Mouse (Mus musculus): ENCODE results near the gene Pbx2. TPM values are rescaled to one million over a fixed set of nuclear protein-coding genes. Genes with fewer than 3 reads are reported as not detected.

Pbx2 gene
- total RNA-seq, 2 experiments from 2014 or later = 13.6 to 17.4 TPM

- DNase-seq = no peak
These were observed 8.5 kb upstream of the Pbx2 start for GRCm38 (mm10) chr17:34582528-34582927.

- DNase-seq = peak in 1 of 2 experiments; percentile 44
These were observed 7.7 kb upstream of the Pbx2 start for GRCm38 (mm10) chr17:34583397-34583796.

DNA sequence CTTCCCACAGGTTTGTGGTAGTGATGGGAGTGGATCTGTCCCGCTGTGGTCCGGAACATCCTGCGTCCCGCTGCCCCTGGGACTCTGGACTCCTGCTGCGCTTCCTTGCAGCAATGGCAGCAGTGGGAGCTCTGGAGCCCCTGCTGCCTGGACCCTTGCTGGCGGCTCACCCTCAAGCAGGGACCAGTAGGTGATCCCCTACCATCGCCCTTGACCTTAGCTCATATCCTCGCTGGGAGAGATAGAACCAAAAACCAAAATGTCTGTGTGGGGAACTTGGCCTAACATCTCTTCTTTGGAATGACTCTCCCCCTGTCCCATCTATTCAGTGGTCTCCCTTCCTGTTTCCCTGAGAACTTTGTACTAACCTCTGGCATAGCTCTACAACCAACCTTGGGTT is 7.2 kb upstream of the Pbx2 start:
- no peak for DNase-seq

- DNase-seq = no peak
These were observed 5.9 kb upstream of the Pbx2 start for GRCm38 (mm10) chr17:34585121-34585520.

DNA sequence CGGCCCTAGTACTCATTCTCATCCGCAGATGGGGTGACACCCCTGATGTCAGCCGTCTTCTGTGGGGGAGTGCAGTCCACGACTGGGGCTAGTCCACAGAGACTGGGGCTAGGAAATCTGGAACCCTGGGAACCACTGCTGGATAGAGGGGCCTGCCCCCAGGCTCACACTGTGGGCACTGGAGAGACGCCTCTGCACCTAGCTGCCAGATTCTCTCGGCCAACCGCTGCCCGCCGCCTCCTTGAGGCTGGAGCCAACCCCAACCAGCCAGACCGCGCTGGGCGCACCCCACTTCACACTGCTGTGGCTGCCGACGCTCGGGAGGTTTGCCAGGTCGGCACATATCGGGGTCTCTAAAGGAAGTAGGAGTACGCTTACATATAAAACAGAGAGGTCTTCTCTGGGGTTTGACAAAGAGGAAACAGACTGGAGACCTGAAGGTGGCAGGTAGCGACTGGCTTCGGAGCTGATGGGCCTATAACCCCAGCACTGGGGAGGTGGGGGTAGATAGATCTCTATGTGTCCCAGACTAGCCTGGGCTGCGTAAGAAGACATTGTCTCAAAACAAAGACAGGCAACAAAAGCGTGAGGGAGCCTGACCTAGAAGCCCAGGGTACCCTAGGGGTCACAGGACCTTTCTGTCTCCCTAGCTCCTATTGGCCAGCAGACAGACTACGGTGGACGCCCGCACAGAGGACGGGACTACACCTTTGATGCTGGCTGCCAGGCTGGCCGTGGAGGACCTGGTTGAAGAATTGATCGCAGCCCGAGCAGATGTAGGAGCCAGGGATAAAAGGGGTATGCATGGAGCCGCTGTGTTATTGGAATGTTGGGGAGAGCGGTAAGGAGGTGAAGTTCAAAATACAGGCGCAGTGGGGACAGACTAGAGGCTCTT is 4.9 kb upstream of the Pbx2 start:
- DNase-seq = no peak

DNA sequence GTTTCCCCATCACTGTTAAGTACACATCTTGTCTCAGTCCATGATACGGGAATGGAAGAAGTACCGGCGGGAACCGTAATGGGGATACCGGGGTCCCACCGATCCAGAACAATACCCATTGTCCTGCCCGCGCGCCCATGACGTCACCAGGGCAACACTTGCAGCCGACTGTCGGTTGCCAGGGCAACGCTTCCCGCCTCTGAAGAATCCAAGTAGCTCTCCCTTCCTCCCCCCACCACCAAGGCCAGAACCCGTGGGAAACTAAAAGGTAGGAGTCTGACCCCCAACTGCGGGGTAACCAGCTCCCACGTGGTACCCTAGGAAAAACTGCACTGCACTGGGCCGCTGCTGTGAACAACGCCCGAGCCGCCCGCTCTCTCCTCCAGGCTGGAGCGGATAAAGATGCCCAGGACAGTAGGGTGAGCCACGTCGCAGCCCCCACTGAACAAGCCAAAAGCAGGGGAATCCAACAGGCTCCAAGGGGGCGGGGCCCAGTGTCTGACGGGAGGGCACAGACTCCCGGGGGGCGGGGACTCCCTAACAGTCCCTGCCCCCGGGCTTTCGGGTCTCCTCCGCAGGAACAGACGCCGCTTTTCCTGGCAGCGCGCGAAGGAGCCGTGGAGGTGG is 4.2 kb upstream of the Pbx2 start:
- peak; percentile 87 to 93 for DNase-seq

DNA sequence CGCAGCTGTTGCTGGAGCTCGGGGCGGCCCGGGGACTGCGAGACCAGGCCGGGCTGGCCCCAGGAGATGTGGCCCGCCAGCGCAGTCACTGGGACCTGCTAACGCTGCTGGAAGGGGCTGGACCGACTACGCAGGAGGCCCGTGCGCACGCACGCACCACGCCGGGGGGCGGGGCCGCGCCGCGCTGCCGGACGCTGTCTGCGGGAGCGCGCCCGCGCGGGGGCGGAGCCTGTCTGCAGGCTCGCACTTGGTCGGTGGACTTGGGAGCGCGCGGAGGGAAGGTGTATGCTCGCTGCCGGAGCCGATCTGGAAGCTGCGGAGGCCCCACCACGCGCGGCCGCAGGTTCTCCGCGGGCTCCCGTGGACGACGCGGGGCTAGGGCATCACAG is 3.6 kb upstream of the Pbx2 start:
- peak; percentile 96 to 98 for DNase-seq

GRCm38 (mm10) chr17:34587814-34588213 is 3.3 kb upstream of the Pbx2 start:
- no peak for DNase-seq

GRCm38 (mm10) chr17:34588767-34589166 is 2.3 kb upstream of the Pbx2 start:
- DNase-seq = no peak

GRCm38 (mm10) chr17:34589206-34589605 is 1.9 kb upstream of the Pbx2 start:
- DNase-seq = no peak

DNA sequence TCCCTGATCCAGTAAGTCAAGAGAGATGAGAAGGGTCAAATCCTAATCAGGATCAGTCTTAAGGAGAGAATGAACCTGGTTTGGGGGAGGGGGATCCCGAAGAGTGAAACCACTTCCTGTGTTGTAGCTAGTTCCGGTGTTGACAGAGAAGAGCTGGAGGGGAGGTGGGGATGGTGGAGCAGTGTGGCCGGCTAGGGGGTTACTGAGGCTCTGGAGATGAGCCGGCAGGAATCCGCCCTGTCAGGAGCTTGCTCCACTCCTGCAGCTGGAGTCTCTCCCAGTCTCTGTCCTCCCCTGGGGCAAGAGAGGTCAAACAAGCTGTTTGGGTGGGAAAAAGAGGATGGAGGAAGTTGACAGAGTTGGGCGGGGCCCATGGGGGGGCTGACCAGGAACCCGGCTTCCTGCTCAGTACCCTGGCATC is 1.4 kb upstream of the Pbx2 start, which contains the start of gene Gpsm3:
Gpsm3 (plus strand) TSS at position 126 of the 421 bp plus-strand sequence.
- peak; percentile 77 to 88 for DNase-seq

- DNase-seq = peak; percentile 30 to 43
These were observed 695 bp upstream of the Pbx2 start for GRCm38 (mm10) chr17:34590154-34590987.

- DNase-seq = peak; percentile 91
These were observed 919 bp downstream of the Pbx2 start for GRCm38 (mm10) chr17:34591994-34592375.

- DNase-seq = peak; percentile 36 to 55
These were observed 1.8 kb downstream of the Pbx2 start for GRCm38 (mm10) chr17:34592581-34593549.

DNA sequence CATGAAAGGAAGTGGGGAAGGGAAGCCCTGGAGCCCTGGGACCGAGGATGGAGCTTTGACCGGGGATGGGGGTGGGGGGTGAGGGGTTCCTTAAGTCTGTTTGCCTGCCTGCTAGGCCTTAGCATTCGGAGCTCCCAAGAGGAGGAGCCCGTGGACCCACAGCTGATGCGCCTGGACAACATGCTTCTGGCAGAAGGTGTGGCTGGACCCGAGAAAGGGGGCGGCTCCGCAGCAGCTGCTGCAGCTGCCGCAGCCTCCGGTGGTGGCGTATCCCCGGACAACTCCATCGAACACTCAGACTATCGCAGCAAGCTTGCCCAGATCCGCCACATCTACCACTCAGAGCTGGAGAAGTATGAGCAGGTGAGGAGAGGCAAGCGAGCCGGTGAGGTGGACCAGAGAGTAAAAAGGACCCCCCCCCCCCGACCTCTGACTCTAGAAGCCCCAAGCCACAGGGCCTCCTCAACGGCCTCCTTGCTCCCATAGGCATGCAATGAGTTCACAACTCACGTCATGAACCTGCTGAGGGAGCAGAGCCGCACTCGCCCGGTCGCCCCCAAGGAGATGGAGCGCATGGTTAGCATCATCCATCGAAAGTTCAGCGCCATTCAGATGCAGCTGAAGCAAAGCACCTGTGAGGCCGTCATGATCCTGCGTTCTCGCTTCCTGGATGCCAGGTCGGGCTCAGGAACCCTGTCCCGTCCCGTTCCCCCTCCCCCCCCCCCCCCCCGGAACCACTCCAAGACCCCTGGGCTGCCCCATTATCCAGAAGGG is 2.9 kb downstream of the Pbx2 start:
- DNase-seq = no peak

GRCm38 (mm10) chr17:34596098-34596497 is 5.0 kb downstream of the Pbx2 start:
- no peak for DNase-seq

GRCm38 (mm10) chr17:34597566-34598095 is 6.6 kb downstream of the Pbx2 start, which contains the start of gene Ager:
Gene Ager, plus strand, starts transcription at chr17:34597862.
- no peak for DNase-seq

DNA sequence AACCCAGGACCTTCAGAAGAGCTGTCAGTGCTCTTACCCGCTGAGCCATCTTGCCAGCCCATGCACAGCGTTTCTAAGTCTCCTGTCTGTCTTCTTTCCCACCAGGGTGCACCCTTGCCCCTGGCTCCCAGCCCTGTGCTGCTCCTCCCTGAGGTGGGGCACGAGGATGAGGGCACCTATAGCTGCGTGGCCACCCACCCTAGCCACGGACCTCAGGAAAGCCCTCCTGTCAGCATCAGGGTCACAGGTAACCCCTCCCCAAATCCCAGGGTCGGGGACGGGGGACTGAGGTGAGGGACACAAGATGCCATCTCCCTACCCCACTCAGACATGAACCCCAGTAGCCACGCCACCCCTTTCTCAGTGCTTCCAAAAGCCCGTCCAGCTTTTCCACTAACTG is 8.8 kb downstream of the Pbx2 start:
- DNase-seq = no peak

DNA sequence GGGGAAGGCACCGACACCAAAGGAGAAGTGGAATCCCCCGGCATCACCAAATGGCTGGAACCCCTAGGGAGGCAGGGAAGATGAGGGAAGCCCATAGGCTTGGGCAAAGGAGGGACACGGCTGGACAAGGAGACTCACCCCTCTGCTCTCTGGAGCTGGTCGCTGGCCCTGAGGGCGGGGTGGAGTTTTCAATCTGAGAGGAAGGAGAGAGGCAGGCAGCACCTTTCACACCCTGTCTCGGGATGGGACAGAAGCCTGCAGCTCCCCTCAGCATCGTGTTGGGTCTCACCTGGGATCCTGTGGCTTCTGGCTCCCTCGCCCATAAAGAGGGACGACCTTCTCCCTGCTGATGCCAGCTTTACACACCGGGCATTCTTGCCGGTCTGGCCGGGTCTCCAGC is 10.7 kb downstream of the Pbx2 start:
- DNase-seq = no peak

Data from heart, adult 18-20 months (tissue).